Mouse (Mus musculus) spleen, adult 10 weeks (tissue): ENCODE results near the gene Rps6kc1. TPM values are rescaled to one million over a fixed set of nuclear protein-coding genes. Genes with fewer than 3 reads are reported as not detected.

ENCODE experiments used
- polyA plus RNA-seq: library from polyadenylated mRNA; stranded (reverse); fragments of 350-450 nt; fragmentation: Illumina TruSeq; extraction: RNeasy Lipid Tissue Mini Kit (QIAGEN cat#74804); gene quantifications from one replicate; pipeline ENCODE4 v1.2.3, GENCODE M21; 2015; ENCODE audit warnings: low replicate concordance; ENCODE audit not compliant: insufficient read depth

Rps6kc1 gene
- polyA plus RNA-seq, result 12.0 TPM

GRCm38 (mm10) chr1:190911415-190912123 is at the start of gene Rps6kc1:
Gene Rps6kc1 (minus strand): TSS chr1:190911770.

DNA sequence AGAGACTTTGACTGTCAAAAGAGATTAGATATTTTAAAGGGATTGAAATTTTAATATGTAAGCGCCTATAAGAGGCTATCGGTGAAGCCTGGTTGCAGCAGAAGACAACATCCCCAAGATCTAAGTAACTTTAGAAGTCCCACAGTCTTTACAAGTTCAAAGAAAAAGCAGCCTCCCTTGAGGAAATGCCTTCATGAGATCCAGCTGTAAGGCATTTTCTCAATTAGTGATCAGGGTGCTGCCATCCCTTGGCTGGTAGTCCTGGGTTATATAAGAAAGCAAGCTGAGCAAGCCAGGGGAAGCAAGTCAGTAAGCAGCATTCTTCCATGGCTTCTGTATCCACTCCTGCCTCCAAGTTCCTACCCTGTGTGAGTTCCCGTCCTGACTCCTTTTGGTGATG is 13.2 kb upstream of the Rps6kc1 start, which contains the start of gene Angel2:
TSS of gene Angel2 (plus strand) at position 301 of the 400 bp plus-strand sequence.

Other genes starting within 250 kb of the Rps6kc1 start
- gene Angel2, start 13.3 kb upstream of the Rps6kc1 start, polyA plus RNA-seq, result 98.1 TPM
- 0.66 TPM for gene Vash2, start 67.5 kb upstream of the Rps6kc1 start, polyA plus RNA-seq
- gene Flvcr1, start 114.4 kb upstream of the Rps6kc1 start, polyA plus RNA-seq, result 35.7 TPM
- not detected for gene Spata45, start 124.9 kb upstream of the Rps6kc1 start, polyA plus RNA-seq
- 42.2 TPM for gene Tatdn3, start 151.2 kb upstream of the Rps6kc1 start, polyA plus RNA-seq
- gene Nsl1, start 151.2 kb upstream of the Rps6kc1 start, polyA plus RNA-seq, result 4.1 TPM
- 7.6 TPM for gene Batf3, start 186.1 kb upstream of the Rps6kc1 start, polyA plus RNA-seq